Mouse (Mus musculus) brain, embryonic 18.5 days (tissue): ENCODE measurements around the gene Gm21310.
"Not testable (repeated sequence)": the region's sequence is repeated elsewhere in the genome, so short reads cannot be mapped to it uniquely, and the experiment has no call there.

Experiments
- DNase-seq: peaks from one replicate; pipeline ENCODE4 v3.0.0-alpha.2; 2012; ENCODE audit warnings: low read depth, low spot score

The Gm21310 gene

GRCm38 (mm10) chrY:10147083-10147482 lies at the start of gene Gm21310:
TSS of gene Gm21310 (minus strand) at chrY:10147183.
- DNase-seq: not testable (repeated sequence)
